Mouse (Mus musculus) cerebellum, postnatal 36 days (tissue): ENCODE results near the gene Ntf3.
A peak's percentile ranks its signal among the peaks of the same experiment; 100 is the strongest.

Source experiments
- DNase-seq, 2 experiments: peaks; one replicate each; pipeline ENCODE4 v3.0.0; 2021 to 2022; ENCODE audit warnings: mixed read lengths in 2 of 2

Ntf3 gene

GRCm38 (mm10) chr6:126159279-126160066, 7.2 kb downstream of the Ntf3 start:
- DNase-seq: no peak

- DNase-seq: no peak
These were observed 10.8 kb downstream of the Ntf3 start for GRCm38 (mm10) chr6:126155928-126156327.

- peak; percentile 51 to 72 for DNase-seq
These were observed 12.2 kb downstream of the Ntf3 start for GRCm38 (mm10) chr6:126154372-126154982.

- no peak for DNase-seq
These were observed 13.6 kb downstream of the Ntf3 start for GRCm38 (mm10) chr6:126153154-126153553.

- DNase-seq: no peak
These were observed 23.1 kb downstream of the Ntf3 start for GRCm38 (mm10) chr6:126143659-126144058.

- DNase-seq: no peak
These were observed 24.0 kb downstream of the Ntf3 start for GRCm38 (mm10) chr6:126142741-126143140.

- DNase-seq: no peak
These were observed 24.6 kb downstream of the Ntf3 start for GRCm38 (mm10) chr6:126142021-126142554.

- peak; percentile 24 to 41 for DNase-seq
These were observed 25.2 kb downstream of the Ntf3 start for GRCm38 (mm10) chr6:126141472-126141871.

GRCm38 (mm10) chr6:126140961-126141360, 25.7 kb downstream of the Ntf3 start:
- no peak for DNase-seq

GRCm38 (mm10) chr6:126140416-126140815, 26.3 kb downstream of the Ntf3 start:
- no peak for DNase-seq

- DNase-seq: no peak
These were observed 32.4 kb downstream of the Ntf3 start for GRCm38 (mm10) chr6:126134155-126134906.

- DNase-seq: no peak
These were observed 38.5 kb downstream of the Ntf3 start for GRCm38 (mm10) chr6:126128238-126128637.

- DNase-seq: no peak
These were observed 48.5 kb downstream of the Ntf3 start for GRCm38 (mm10) chr6:126118247-126118646.

GRCm38 (mm10) chr6:126117191-126117590, 49.5 kb downstream of the Ntf3 start:
- no peak for DNase-seq

- no peak for DNase-seq
These were observed 51.6 kb downstream of the Ntf3 start for GRCm38 (mm10) chr6:126114934-126115633.

GRCm38 (mm10) chr6:126110892-126111835, 55.5 kb downstream of the Ntf3 start:
- no peak for DNase-seq

- peak; percentile 30 to 42 for DNase-seq
These were observed 57.5 kb downstream of the Ntf3 start for GRCm38 (mm10) chr6:126109184-126109583.

- no peak for DNase-seq
These were observed 57.9 kb downstream of the Ntf3 start for GRCm38 (mm10) chr6:126108771-126109170.

- DNase-seq: no peak
These were observed 59.3 kb downstream of the Ntf3 start for GRCm38 (mm10) chr6:126107398-126107797.

GRCm38 (mm10) chr6:126106798-126107173, 59.9 kb downstream of the Ntf3 start:
- no peak for DNase-seq

GRCm38 (mm10) chr6:126106051-126106797, 60.5 kb downstream of the Ntf3 start:
- DNase-seq: peak; percentile 76
